Mouse (Mus musculus): Measurements from ENCODE around the gene Gtf2f1. TPM values are rescaled to one million over a fixed set of nuclear protein-coding genes. Genes with fewer than 3 reads are reported as not detected.
"Not testable (repeated sequence)": the region's sequence is repeated elsewhere in the genome, so short reads cannot be mapped to it uniquely, and the experiment has no call there.

The Gtf2f1 gene
- 10 to 100 TPM; 15.4 to 17.9 TPM for total RNA-seq (2021)
- long read RNA-seq, experiment 1, transcript Gtf2f1-201 (13 exons, 1,717 nt): major isoform, 29 of 40 reads
- long read RNA-seq, experiment 1, partial matches to known transcripts: 4 of 40 reads
- long read RNA-seq, experiment 1, other reads (novel, unspliced or antisense): 7 of 40 reads
- long read RNA-seq, experiment 2, transcript Gtf2f1-201 (13 exons, 1,717 nt): major isoform, 27 of 32 reads
- long read RNA-seq, experiment 2, partial matches to known transcripts: 2 of 32 reads
- long read RNA-seq, experiment 2, other reads (novel, unspliced or antisense): 3 of 32 reads

DNA sequence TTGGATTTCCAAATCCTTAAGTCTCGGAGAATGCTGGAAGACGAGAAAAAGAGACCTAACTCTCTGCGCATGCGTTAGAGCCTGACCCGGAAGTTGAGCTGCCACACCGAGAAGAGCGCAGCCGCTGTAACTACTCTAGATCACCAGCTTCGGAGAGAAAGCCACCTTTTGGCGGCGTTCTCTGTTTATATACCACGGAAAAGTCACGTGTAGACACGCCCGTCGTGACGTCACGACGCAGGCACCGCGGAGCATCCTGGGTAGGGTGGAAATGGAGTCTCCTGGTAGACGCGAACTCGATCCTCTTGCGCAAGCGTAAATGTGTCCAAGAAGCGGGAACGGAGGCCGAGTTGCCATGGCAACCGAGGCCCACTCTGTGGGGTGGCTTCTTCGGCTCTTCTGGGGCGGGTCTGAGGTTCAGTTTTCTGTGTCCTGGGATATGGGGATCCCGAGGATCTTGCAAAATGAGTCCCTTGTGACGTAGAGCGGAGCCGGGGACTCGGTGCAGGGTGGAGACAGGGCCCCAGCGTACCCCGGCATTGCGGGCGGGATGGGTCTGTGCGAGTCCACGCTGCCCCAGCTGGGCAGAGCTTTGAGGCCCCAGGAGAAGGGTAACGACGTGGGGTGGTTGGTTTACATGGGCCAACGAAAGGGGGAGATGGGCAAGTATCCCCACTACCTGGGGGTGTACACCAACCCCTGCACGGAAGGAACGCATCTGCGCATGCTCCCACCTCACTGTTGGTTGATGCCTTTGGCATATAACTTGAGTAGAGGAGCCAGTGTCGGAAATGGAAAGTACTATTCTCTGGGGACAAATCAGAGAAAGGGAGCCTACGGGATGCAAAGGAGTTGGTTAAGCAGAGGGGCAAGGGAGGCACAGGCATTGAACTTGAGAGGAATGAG, at the start of gene Gtf2f1, which contains the start of gene Gm17949:
Gene Gtf2f1 (minus strand): TSS at position 53 of the 906 bp plus-strand sequence.
Gene Gm17949 (plus strand): TSS at position 234 of the 906 bp plus-strand sequence.
- intact Hi-C loops (cut with DNase I): loop anchor here (1.0 to 2.0 kb wide), 2 partner anchors 14 to 15 kb away; partner anchors contain the start of gene Alkbh7
- peak within 1 kb of the TSS; percentile 95 for H3K27ac ChIP-seq
- no peak for TF ChIP-seq CTCF (IDR thresholded peaks at IDR 0.05)
- peak; percentile 94 for DNase-seq
- peak within 1 kb of the TSS; percentile 84 for H3K4me3 ChIP-seq

- peak; percentile 82 for TF ChIP-seq CTCF (IDR thresholded peaks at IDR 0.05)
- H3K27ac ChIP-seq: peak overlapping the region; percentile 87
- DNase-seq: peak; percentile 97
- intact Hi-C loops (cut with DNase I): loop anchor here (2.0 kb wide), 1 partner anchor 106 kb away; no protein-coding TSS in a partner anchor
- peak overlapping the region; percentile 89 for H3K4me3 ChIP-seq
Observed at GRCm38 (mm10) chr17:57060231-57060801, 49.2 kb upstream of the Gtf2f1 start.

DNA sequence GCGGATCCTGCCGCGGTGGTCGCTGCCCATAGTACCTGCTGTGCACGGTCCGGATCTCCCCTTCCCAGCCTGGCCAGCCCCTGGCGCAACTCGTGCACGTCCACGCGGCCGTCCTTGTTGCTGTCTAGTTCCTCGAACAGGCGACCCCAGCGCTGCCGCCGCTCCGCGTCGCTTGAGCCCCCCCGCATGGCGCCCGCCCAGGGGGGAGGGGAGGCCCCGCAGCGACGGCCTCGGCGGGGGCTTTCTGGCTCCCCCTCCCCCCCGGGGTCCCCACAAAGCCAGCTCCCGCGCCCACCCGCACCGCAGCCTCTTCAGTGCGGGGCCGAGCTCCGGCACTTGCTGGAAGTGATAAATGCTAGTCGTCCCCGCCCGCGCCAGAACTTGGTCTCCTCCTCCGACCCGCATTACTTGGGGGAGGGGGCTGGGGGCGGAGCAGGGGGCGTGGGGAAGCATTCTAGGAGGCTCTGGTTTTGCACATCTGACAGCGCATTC, 48.4 kb upstream of the Gtf2f1 start, which contains the start of gene Slc25a23:
Gene Slc25a23 (minus strand): TSS at position 378 of the 492 bp plus-strand sequence.
- intact Hi-C loops (cut with DNase I): loop anchor here (2.0 to 10.0 kb wide), 3 partner anchors 27 to 227 kb away; partner anchors contain the start of genes Rfx2 and Vav1
- DNase-seq: peak; percentile 84

DNA sequence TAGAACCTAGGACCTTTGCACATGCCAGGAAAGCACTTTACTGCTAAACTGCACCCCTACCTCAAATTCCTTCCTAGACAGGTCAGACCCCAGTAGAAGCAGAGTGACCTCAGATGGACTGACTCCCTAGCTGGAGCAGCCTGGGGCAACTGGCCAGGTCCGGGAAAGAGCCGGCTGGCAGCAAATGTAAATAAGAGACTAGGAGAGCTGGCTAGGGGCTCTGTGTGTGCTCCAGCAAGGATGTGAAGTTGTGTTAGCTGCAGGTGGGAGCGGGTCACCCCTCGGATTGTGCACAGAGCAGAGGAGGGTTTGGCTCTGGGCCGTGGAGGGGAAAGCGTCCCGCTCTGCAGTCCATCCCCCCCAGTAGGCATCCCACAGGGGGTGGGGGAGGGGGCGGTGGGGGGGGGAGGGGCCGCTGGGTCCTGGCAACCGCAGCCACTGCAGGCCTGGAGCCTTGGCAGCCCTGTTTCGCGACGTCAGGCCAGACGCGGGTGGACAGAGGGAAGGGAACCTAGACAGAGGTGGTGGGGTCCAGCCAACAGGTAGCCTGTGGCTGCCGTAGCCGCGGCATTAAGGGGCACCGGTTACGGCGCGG, 47.9 kb upstream of the Gtf2f1 start, which contains the start of gene Crb3:
Gene Crb3 (plus strand): TSS at position 215 of the 595 bp plus-strand sequence.
- no peak for TF ChIP-seq CTCF (IDR thresholded peaks at IDR 0.05)
- H3K4me3 ChIP-seq: peak within 1 kb of the TSS; percentile 89
- intact Hi-C loops (cut with DNase I): loop anchor here (2.0 to 10.0 kb wide), 3 partner anchors 26 to 227 kb away; partner anchors contain the start of genes Rfx2 and Vav1
- H3K27ac ChIP-seq: peak within 1 kb of the TSS; percentile 87
- DNase-seq: peak; percentile 69

More for the DNA sequence above, 48.4 kb upstream of the Gtf2f1 start, which contains the start of gene Slc25a23:
- Histone ChIP-seq H3K27ac (peak within 1 kb of the TSS; percentile 87), H3K4me3 (peak within 1 kb of the TSS; percentile 89)
- TF ChIP-seq CTCF (IDR thresholded peaks at IDR 0.05): no peak

DNA sequence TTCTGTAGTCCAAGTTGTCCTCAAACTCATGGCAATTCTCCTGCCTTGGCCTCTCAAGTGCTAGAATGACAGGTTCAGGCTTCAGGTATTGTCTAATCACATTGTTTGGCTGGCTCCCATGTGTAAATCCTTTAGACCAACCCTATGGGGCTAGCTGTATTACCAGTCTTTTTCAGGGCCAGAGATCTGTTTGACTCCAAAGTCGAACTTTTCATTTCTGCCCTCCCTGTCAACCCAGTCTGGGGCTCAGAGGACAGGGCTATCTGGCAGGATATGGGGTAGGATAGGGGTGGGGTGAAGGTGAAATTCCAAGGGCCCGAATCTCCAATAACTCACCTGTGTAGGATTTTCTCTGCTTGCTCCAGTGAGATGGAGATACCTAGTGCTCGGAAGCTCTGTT, 45.2 kb upstream of the Gtf2f1 start:
- no peak overlapping the region for H3K27ac ChIP-seq
- intact Hi-C loops (cut with DNase I): loop anchor here (5.0 to 10.0 kb wide), 2 partner anchors 219 to 224 kb away; partner anchors contain the start of genes Rfx2 and Vav1
- H3K4me3 ChIP-seq: no peak overlapping the region
- no peak for DNase-seq
- TF ChIP-seq CTCF (IDR thresholded peaks at IDR 0.05): no peak

- not testable (repeated sequence) for H3K4me3 ChIP-seq
- intact Hi-C loops (cut with DNase I): loop anchor here (10.0 kb wide), 1 partner anchor 223 kb away; the partner anchor contains the start of gene Vav1
Observed at GRCm38 (mm10) chr17:57051679-57052078, 40.6 kb upstream of the Gtf2f1 start.

DNA sequence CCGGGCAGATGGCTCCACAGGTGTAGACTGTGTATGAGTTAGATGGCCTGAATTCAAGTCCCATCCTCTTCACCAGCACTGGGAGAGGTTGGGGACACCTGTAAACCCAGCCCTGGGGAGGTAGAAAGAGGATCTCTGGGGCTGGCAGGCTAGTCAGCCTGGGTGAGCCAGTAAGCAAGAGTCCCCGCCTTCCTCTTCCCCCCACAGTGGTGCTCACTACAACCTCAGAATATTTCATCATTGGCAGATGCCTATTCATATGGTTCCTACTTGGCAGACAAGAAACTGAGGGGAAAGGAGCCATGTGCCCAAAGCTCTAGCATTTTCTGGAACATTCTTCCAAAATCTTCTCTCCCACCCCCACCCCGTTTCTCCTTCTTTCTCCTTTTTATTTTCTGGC, 37.7 kb upstream of the Gtf2f1 start:
- Histone ChIP-seq H3K4me3 (no peak overlapping the region), H3K27ac (no peak overlapping the region)
- no peak for DNase-seq
- TF ChIP-seq CTCF (IDR thresholded peaks at IDR 0.05): no peak
- intact Hi-C loops (cut with DNase I): no loop called here

More at GRCm38 (mm10) chr17:57051679-57052078, 40.6 kb upstream of the Gtf2f1 start:
- peak; percentile 18; the same call in 1 of the 2 replicates for TF ChIP-seq CTCF (IDR thresholded peaks at IDR 0.05)
- not testable (repeated sequence) for H3K27ac ChIP-seq, DNase-seq

GRCm38 (mm10) chr17:57047406-57047805, 36.3 kb upstream of the Gtf2f1 start:
- DNase-seq: no peak
- H3K27ac ChIP-seq: no peak overlapping the region
- H3K4me3 ChIP-seq: no peak overlapping the region
- no peak for TF ChIP-seq CTCF (IDR thresholded peaks at IDR 0.05)
- intact Hi-C loops (cut with DNase I): no loop called here

DNA sequence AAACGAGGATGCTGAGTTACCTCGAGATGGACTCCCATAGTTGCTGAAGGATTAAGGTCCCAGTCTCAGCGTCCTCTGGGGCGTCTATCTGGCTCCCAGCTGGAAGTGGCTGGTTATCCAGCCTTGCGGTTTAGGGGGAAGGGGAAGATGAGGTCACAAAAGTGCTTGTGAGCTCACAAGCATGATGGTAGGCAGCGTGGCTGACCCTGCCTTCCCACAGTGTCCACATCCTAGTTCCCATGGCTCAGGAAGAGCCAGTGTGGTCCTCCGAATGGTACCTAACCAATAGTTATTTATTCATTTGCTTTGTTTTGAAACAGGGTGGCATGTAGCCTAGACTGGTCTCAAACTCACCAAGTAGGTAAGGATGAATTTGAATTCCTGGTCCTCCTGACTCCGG, 30.5 kb upstream of the Gtf2f1 start, which contains the start of gene Slc25a41:
Gene Slc25a41 (minus strand): TSS at position 101 of the 400 bp plus-strand sequence.
- DNase-seq: no peak
- no peak within 1 kb of the TSS for H3K4me3 ChIP-seq
- TF ChIP-seq CTCF (IDR thresholded peaks at IDR 0.05): no peak
- intact Hi-C loops (cut with DNase I): no loop called here
- no peak within 1 kb of the TSS for H3K27ac ChIP-seq

DNA sequence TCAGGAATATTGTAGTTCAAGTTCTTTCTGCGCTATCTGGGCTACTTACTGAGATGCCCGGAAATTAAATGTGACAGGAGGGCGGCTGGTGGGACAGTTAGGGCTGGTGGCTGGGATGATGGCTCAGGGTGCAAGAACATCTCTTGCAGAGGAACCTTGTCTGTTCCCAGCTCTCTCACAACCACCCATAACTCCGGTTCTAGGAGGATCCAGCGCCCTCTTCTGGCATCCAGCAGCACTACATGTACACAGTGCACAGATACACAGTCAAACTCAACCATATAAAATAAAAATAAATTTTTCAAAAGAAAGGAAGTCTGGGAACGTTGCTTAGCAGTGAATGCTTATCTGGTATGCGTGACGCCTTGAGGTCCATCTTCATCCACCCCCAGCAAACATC, 27.9 kb upstream of the Gtf2f1 start:
- intact Hi-C loops (cut with DNase I): no loop called here
- DNase-seq: no peak
- TF ChIP-seq CTCF (IDR thresholded peaks at IDR 0.05): peak; percentile 26; the same call in 1 of the 2 replicates
- Histone ChIP-seq H3K27ac (no peak overlapping the region), H3K4me3 (no peak overlapping the region)

- no peak for DNase-seq
- intact Hi-C loops (cut with DNase I): loop anchor here (2.0 kb wide), 1 partner anchor 26 kb away; the partner anchor contains the start of genes Crb3 and Slc25a23
- Histone ChIP-seq H3K27ac (peak overlapping the region; percentile 90), H3K4me3 (no peak overlapping the region)
- TF ChIP-seq CTCF (IDR thresholded peaks at IDR 0.05): no peak
Observed at GRCm38 (mm10) chr17:57032854-57033253, 21.8 kb upstream of the Gtf2f1 start.
